Mouse (Mus musculus): Measurements from ENCODE around the gene Rnf4.

The Rnf4 gene

DNA sequence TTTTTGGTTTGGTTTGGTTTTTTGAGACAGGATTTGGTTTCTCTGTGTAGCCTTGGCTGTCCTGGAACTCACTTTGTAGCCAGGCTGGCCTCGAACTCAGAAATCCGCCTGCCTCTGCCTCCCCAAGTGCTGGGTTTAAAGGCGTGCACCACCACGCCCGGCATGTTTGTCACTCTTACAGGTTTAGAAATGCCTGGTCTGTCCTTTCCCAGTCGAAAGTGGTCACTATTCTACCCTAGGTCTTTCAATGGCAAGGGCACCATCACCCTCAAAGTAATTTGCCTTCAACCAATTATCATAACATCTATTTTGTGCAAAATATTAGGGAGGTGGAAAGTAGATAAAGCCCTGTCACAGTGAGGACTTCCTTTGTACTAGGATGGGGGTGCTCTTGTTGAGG, 4.2 kb downstream of the Rnf4 start:
- no peak for DNase-seq

- DNase-seq, result no peak
Observed at GRCm38 (mm10) chr5:34352084-34352631, 16.1 kb downstream of the Rnf4 start.

DNA sequence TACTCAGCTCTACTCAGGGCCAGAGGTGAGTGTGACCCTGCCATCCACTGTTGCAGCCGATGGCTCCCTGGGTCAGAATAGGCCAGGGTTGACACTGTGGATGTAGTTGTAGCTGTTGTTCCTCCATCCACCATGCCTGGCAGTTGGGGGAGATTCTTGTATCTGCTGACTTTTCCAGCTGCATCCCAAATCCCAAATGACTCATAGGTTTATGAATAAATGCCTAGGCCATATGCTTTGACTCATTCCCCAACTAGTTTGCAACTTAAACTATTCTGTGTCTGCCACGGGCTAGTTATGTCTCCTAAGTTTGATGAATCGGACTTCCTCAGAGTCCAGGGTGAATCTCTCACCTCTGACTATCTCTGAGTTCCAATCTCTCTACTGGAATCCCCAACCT, 24.2 kb downstream of the Rnf4 start:
- no peak for DNase-seq

GRCm38 (mm10) chr5:34363115-34363514, 27.0 kb downstream of the Rnf4 start:
- DNase-seq, result no peak

- no peak for DNase-seq
Observed at GRCm38 (mm10) chr5:34368551-34369290, 32.6 kb downstream of the Rnf4 start.

DNA sequence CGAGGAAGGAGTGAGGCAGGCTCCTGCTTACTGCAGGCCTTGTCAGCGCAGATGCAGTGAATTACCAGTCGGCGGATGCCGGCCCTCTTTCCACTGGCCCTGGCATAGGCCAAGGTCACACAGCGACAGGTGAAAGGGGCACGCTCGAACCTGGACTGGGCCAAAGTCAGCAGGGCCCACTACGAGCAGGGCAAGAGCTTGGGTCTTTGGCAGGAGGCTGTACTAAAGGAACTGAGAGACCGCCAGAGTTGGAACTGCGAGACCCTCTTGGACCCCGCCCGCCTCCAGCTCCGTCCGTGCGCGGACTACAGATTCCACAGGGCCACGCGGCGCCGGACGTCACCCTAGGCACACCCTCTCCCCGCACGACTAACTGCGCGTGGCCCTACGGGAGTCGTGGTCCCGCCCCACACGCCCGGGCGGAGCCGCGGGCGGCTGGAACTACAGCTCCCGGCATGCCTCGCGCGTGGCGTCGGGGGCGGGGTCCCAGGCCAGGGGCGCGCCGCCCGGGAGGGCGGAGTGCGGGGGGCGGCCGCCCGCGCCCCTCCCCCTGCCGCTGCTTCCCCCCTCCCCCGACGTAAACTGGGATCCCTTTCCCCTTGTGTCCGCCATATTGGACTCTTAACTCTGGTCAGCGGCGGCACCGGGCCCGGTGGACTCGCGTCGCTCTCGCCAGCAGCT, 33.4 kb downstream of the Rnf4 start, which contains the start of gene Fam193a:
Gene Fam193a, plus strand, starts transcription at position 593 of the 681 bp plus-strand sequence.
- peak; percentile 96 for DNase-seq

DNA sequence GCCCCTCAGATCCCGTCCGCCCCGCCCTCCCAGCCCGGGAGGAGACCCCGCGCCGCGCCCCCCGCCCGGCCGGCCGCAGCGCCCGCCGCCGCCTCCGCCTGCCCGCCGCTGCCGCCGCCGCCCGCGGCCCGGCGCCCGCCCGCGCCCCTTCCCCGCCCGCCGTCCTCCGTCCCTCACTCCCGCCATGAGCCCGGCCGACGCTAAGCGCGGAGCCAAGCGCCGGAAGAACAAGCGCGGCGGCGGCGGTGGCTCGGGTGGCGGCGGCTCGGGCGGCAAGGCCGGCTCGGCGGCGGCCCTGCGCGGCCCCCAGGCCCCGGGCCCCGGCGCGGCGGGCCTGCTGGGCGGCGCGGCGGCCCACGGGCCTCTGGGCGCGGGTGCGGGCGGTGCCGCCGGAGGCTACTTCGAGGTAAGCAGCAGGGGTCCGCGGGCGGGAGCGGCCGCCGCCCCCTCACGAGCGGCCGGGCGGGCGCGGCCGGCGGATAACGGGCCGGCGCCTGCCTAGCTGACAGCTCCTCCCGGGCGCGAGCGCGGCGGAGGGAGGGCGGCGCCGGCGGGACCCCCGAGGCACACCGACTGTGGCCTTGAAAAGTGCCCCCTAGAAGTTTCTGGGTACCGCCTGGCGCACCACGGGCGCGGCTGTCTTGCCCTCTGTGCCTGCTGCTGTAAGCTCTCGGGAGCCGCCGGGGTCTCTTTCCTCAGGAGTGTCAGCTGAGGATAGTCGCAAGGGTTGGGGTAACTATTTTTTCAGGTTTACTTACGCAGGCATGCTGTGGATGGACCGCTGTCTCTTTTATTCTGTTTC, 34.1 kb downstream of the Rnf4 start:
- DNase-seq, result peak in 1 of 2 experiments; percentile 19

- no peak for DNase-seq
Observed at GRCm38 (mm10) chr5:34370840-34371239, 34.8 kb downstream of the Rnf4 start.

DNA sequence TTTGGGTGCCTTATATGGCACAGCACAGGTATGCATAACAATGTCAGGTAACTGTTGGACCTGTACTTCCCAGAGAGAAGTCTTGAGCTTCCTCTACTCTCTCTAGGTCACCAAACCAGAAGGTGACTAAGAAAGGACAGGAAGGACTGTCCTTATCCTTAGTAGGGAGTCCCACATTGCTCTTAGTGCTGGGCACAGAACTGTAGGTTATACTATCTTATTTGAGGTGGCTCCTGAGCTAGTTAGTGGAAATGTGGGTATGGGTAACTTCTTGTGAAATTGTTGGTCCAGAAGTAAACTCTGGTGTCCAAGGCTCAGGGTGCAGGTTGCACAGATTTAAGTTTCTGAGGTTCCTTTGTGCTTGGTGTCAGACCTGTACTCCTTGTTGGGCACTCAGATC, 36.1 kb downstream of the Rnf4 start:
- no peak for DNase-seq

- DNase-seq, result no peak
Observed at GRCm38 (mm10) chr5:34372541-34372940, 36.5 kb downstream of the Rnf4 start.

DNA sequence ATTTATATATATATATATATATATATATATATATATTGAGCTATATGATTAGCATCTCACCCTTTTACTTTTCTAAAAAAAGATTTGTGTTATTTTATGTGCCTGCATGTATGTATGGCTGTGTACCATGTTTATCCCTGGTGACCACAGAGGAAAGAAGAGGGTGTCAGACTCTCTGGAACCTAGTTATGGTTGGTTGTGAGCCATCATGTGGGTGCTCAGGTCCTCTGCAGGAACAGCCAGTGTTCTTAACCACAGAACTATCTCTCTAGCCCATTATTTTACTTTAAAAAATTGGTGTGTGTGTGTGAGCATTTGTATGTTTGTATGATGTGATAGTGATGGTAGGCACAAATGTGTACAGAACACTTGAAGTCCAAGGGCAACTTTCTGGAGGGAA, 42.7 kb downstream of the Rnf4 start:
- no peak for DNase-seq

- DNase-seq, result no peak
Observed at GRCm38 (mm10) chr5:34381700-34382099, 45.6 kb downstream of the Rnf4 start.

DNA sequence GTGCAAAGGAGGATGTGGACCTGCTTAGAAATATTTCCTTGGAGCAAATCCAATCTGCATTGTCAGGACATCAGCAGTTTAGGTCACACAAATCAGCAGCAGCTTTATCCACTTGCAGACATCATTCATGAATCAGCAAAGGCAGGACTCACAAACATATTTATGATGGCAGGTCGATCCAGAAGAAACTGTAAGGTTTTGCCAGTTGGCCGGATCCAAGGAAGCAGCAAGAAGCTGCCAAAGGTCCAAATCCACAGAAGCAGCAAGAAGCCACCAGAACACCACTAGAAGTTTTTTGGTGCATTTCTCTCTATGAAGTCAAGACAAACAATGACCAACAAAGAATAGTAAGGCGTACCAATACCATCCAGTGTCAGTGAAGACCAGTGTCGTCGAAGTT, 49.5 kb downstream of the Rnf4 start:
- DNase-seq, result no peak

- DNase-seq, result no peak
Observed at GRCm38 (mm10) chr5:34386744-34387143, 50.7 kb downstream of the Rnf4 start.

DNA sequence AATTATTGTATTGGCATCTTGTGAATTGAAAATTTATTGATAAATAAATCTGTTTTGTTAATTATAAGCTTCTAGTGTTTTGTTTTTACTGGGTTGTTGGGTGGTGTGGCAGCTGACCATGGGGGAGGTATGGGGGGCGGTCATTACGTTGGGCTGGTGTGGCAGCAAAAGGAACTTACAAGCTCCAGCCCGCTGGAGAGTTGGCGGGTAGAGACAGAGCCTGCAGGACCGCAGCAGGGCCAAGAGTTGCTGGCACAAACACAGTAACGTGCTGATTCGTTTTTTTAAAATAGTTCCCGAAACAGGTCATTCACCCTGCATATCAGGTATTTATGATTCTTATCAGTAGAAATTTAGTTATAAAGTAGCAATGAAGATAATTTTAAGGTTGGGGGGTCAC, 57.2 kb downstream of the Rnf4 start:
- no peak for DNase-seq

GRCm38 (mm10) chr5:34395347-34395746, 59.3 kb downstream of the Rnf4 start:
- DNase-seq, result no peak

- DNase-seq, result no peak
Observed at GRCm38 (mm10) chr5:34395850-34396540, 59.9 kb downstream of the Rnf4 start.

DNA sequence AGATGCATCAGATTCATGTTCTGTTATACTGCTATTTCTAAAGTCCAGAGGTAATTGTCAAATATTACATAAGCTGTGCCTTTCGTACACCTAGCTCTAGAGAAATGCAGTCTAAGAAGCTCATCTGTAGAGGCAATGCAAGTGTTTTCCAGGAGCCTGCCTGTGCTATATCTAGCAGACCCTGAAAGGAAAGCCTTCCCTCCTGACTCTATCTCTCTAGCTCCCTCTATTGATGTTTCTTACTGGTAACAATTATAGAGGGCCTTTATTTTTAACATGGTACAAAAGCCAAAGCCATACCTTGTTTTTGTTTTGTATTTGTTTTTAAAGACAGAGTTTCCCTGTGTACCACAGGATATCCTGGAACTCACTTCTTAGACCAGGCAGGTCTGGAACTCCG, 61.8 kb downstream of the Rnf4 start:
- DNase-seq, result no peak

DNA sequence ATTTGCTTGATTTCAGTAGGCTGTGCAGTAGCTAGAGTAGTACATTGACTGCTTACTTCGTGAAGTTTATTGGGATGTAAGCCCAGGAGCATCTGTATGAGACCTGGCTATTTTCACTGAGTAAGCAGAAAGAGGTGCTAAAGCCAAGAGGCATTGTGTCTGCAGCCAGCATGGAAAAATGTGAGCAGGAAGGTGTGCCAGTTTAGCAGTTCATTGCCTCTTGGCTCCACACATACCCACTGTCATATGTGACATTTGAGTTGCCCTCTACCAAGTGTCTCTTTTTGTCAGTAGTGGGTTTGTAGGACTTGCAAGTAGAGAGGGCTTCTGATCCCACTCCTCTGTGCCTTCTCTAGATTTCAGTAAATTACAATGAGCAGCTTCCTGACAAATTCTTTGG, 62.2 kb downstream of the Rnf4 start:
- no peak for DNase-seq

Measured in kidney, adult 8-10 months (tissue).